Mouse (Mus musculus): ENCODE measurements at regions not wholly inside any gene's neighbourhood (a gene's known extent, or its start where the extent isn't known, plus 50 kb on each side); places are given as distances from the start of the nearest gene placed in this dataset.

- intact Hi-C loops (cut with DNase I) = no loop called here
- no peak for DNase-seq (ENCODE audit: extremely low spot score in 1 of 2, low spot score in 2 of 2)
Measured at GRCm38 (mm10) chr3:74945137-74945536, 219.7 kb downstream of the Zbbx start.

- DNase-seq (ENCODE audit: extremely low spot score in 1 of 2, low spot score in 2 of 2) = peak in 1 of 2 experiments; percentile 21
- intact Hi-C loops (cut with DNase I) = loop anchor here (5.0 to 10.0 kb wide), 2 partner anchors 1189 to 1866 kb away; partner anchors contain the start of gene Slitrk3
Measured at GRCm38 (mm10) chr3:74921210-74921609, 243.6 kb downstream of the Zbbx start.

GRCm38 (mm10) chr3:74920512-74921178 lies 244.2 kb downstream of the Zbbx start:
- intact Hi-C loops (cut with DNase I) = loop anchor here (5.0 to 10.0 kb wide), 2 partner anchors 1188 to 1866 kb away; partner anchors contain the start of gene Slitrk3

GRCm38 (mm10) chr3:74904177-74904576 lies 260.7 kb downstream of the Zbbx start:
- DNase-seq (ENCODE audit: extremely low spot score in 1 of 2, low spot score in 2 of 2) = no peak
- intact Hi-C loops (cut with DNase I) = no loop called here

More at GRCm38 (mm10) chr3:74920512-74921178, 244.2 kb downstream of the Zbbx start:
- no peak for DNase-seq (ENCODE audit: extremely low spot score in 1 of 2, low spot score in 2 of 2)

All from left cerebral cortex, postnatal 10 days (tissue).